Mouse (Mus musculus): Measurements from ENCODE around the gene Dmgdh. TPM values are rescaled to one million over a fixed set of nuclear protein-coding genes. Genes with fewer than 3 reads are reported as not detected.

Dmgdh gene
- not detected in 2 replicates for polyA plus RNA-seq (2012; ENCODE audit: insufficient read depth, low replicate concordance)

DNA sequence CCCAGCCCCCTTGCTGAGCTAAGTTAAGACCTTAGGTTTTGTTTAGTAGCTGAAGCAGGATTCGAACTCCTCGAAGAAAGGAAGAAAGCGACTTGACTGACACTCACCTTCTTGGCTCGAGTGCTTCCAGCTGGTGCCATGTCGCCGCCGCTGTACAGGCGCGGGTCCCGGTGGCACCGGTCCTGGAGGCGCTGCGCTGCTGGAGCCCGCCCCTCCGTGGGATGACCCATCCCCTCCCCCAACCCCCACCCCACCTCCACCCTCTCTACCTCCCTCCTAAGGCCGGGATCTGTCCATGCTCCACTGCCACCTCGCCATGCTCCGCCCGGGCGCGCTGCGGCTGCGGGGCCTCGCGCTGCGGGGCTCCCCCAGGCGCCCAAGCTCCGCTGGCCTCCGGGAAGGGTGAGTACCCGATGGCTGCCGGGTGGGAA is at the start of gene Dmgdh, which contains the start of gene Bhmt2:
TSS of gene Dmgdh (plus strand) at position 303 of the 431 bp plus-strand sequence.
TSS of gene Bhmt2 (minus strand) at position 172 of the 431 bp plus-strand sequence.
- Histone ChIP-seq H3K4me1 (no peaks in the 10 kb centered on the region), H3K4me3 (replicated peaks) (no peak within 1 kb of the TSS), H3K36me3 (replicated peaks; ENCODE audit: low read length) (no peaks in the 10 kb centered on the region), H3K9me3 (peaks cover 39% of the 10 kb centered on the region), H3K27me3 (replicated peaks) (peaks cover 20% of the 10 kb centered on the region)
- TF ChIP-seq GATA1 (IDR thresholded peaks at IDR 0.05; ENCODE audit: borderline replicate concordance, low read length): no peak
- no peak for TF ChIP-seq FLI1 (IDR thresholded peaks at IDR 0.05; ENCODE audit: low read length)

DNA sequence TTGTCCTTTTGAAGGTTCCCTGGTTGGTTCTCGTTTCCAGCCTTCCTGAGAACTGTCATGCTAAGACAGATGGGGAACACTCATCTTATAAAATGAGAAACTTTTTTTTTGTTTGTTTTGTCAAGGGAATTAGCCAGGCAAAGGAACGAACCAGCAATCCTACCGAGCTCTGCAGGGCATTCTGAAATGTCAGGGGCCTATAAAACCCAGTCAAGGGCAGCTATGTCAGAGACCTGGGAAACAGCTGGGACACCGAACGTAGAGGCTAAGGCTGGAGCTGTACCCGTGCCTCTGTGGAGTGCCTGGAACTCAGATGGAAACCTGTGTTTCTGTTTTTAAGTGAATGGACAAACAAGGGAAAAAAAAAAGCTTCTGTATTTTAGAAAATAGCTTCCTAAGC is 45.4 kb upstream of the Dmgdh start:
- Histone ChIP-seq H3K9me3 (no peaks in the 10 kb centered on the region; the same call in 1 of the 2 replicates), H3K4me3 (replicated peaks) (no peak overlapping the region), H3K4me1 (no peaks in the 10 kb centered on the region), H3K27me3 (replicated peaks) (peaks cover 6% of the 10 kb centered on the region), H3K36me3 (replicated peaks; ENCODE audit: low read length) (no peaks in the 10 kb centered on the region)
- TF ChIP-seq FLI1 (IDR thresholded peaks at IDR 0.05; ENCODE audit: low read length): no peak
- TF ChIP-seq GATA1 (IDR thresholded peaks at IDR 0.05; ENCODE audit: borderline replicate concordance, low read length): no peak

DNA sequence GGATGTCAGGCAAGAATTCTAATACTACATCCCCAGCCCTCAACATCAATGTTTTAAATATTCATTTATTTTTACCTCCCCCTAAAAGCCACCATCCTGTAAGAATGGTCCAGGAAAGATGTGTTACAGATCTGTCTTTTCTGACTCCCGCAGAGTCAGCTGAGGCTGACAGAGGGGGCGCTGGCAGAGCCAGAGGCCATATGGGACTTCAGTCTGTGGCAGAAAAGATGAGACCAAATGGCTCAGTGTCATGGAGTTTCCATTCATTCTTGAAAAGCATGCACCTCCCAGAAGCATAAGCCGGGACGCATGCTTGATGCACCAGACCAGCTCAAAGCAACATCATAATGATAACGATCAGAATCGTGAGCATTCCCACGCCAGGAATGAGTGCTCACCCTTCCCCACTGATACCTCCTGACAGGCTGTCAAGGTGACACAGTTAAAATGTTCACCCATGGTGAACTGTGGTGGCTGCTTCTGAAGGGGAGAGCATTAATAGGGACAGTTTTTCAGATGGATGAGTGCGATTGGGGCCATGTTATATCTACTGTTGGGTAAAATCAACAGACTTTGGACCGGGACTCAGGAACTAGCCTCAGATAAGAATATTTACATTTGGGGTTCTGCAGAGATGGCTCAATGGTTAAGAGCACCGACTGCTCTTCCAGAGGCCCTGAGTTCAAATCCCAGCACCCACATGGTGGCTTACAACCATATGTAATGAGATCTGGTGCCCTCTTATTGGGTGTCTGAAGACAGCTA is 43.1 kb upstream of the Dmgdh start:
- Histone ChIP-seq H3K9me3 (no peaks in the 10 kb centered on the region; the same call in 1 of the 2 replicates), H3K36me3 (replicated peaks; ENCODE audit: low read length) (no peaks in the 10 kb centered on the region), H3K4me3 (replicated peaks) (no peak overlapping the region), H3K27me3 (replicated peaks) (peaks cover 4% of the 10 kb centered on the region), H3K4me1 (no peaks in the 10 kb centered on the region)
- TF ChIP-seq GATA1 (IDR thresholded peaks at IDR 0.05; ENCODE audit: borderline replicate concordance, low read length): no peak
- TF ChIP-seq FLI1 (IDR thresholded peaks at IDR 0.05; ENCODE audit: low read length): no peak

DNA sequence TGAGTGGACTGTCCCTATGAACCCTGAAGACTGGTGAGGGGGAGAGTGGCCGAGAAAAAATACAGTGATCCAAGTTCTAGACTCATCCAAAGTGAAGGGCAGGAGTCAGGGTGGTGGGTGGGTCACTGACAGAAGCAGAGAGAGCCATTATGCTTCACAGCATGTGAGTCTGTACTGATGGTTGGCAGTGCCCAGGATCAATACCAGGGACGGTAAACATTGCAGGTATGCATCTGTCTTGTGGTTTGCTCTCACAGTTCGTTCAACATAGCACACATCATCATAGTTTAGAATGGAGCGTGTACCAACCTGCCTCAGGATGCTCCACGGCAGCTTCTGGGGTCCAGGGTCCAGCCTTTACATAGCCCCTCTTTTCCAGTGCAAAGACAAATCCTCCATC is 41.3 kb upstream of the Dmgdh start:
- Histone ChIP-seq H3K4me1 (no peaks in the 10 kb centered on the region), H3K36me3 (replicated peaks; ENCODE audit: low read length) (no peaks in the 10 kb centered on the region), H3K4me3 (replicated peaks) (no peak overlapping the region), H3K27me3 (replicated peaks) (no peaks in the 10 kb centered on the region), H3K9me3 (no peaks in the 10 kb centered on the region)
- TF ChIP-seq GATA1 (IDR thresholded peaks at IDR 0.05; ENCODE audit: borderline replicate concordance, low read length): no peak

DNA sequence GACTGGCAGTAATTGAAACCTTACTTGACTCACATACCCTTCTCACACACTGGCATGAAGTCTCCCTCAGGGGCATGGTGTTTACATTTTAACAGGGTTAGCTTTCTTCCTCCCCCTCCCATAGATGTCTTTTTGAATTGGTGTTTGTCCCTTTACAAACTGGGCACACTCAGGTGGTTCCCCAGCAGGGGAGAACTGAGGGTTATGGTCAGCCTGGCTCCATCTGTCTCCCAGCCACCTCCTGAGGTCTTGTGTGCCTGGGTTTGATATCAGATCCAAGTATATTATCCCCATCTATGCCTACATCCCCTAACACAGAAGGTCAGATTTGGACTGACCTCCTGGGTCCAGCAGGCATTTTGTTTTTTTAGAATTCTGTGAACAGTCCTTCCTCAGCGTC is 37.7 kb upstream of the Dmgdh start:
- Histone ChIP-seq H3K4me3 (replicated peaks) (no peak overlapping the region), H3K36me3 (replicated peaks; ENCODE audit: low read length) (no peaks in the 10 kb centered on the region), H3K4me1 (no peaks in the 10 kb centered on the region), H3K9me3 (no peaks in the 10 kb centered on the region), H3K27me3 (replicated peaks) (no peaks in the 10 kb centered on the region)
- no peak for TF ChIP-seq GATA1 (IDR thresholded peaks at IDR 0.05; ENCODE audit: borderline replicate concordance, low read length)
- no peak for TF ChIP-seq FLI1 (IDR thresholded peaks at IDR 0.05; ENCODE audit: low read length)

DNA sequence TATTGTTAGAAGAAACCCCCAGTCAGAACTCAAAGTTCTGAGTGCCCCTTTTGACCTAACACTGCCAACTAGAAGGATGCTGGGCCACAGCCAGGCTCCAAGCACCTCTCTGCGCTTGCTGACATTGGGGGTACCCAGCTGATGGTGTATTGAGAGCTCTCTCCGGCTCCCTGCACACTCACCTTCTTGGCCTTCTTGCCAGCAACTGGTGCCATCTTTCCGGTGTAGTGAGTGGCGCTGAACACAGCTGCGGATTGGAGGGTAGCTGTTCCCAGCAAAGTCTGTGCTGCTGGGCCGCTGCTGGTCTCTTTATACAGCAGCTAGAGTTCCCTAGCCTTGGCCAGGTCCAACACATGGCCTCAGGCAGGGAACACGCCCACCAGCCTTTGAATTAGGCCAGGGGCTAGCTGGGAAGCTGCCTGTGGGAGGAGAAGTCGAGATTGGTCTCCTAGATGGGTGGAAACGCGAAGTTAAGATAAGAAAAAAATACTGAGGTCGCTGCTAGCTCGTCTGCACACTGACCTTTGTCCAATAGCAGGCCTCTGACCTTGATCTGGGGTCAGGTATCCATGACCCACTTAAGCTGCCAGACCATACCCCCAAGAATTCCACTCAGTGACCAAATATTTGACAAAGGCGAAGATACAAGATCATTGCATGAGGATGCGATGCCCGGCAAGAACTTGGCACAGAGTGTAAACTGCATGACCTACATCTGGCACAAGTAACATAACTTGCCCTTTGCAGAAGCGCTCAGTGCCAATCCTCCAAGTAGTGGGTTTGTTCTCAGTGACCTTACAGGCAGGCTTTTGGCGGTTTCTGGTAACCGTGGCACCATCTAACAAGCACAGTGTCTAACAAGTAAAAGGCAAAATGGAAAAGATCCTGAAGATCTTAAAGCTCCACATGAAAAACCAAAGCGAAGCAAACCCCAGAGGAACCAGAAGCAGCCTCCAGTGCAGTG is 36.7 kb upstream of the Dmgdh start, which contains the start of gene Bhmt:
TSS of gene Bhmt (minus strand) at position 680 of the 964 bp plus-strand sequence.
- TF ChIP-seq GATA1 (IDR thresholded peaks at IDR 0.05; ENCODE audit: borderline replicate concordance, low read length) (no peak), FLI1 (IDR thresholded peaks at IDR 0.05; ENCODE audit: low read length) (no peak)
- H3K9me3 ChIP-seq: no peaks in the 10 kb centered on the region
- H3K4me1 ChIP-seq: no peaks in the 10 kb centered on the region
- no peak within 1 kb of the TSS for H3K4me3 ChIP-seq (replicated peaks)
- H3K27me3 ChIP-seq (replicated peaks): no peaks in the 10 kb centered on the region
- no peaks in the 10 kb centered on the region for H3K36me3 ChIP-seq (replicated peaks; ENCODE audit: low read length)

DNA sequence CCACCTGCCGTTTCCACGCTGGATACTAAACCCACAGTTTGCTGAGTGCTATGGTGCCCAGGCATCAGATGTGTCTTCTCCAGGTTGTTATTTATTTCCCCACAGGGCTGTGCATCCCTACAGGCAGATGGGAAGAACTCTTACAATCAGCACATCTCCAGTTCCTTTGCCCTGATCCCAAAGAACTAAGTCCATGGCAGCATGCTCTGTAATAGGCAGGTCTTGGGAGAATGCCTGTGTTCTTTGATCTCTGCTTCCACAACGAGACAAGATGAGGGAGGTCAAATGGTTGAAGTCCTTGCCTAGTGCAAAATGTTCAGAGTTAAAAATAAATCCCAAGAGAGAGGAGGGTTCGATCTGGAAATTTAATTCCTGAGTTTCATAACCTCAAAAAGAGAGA is 34.6 kb upstream of the Dmgdh start:
- no peaks in the 10 kb centered on the region for H3K36me3 ChIP-seq (replicated peaks; ENCODE audit: low read length)
- H3K4me1 ChIP-seq: no peaks in the 10 kb centered on the region
- no peaks in the 10 kb centered on the region for H3K9me3 ChIP-seq
- TF ChIP-seq FLI1 (IDR thresholded peaks at IDR 0.05; ENCODE audit: low read length): no peak
- no peak for TF ChIP-seq GATA1 (IDR thresholded peaks at IDR 0.05; ENCODE audit: borderline replicate concordance, low read length)
- no peaks in the 10 kb centered on the region for H3K27me3 ChIP-seq (replicated peaks)
- no peak overlapping the region for H3K4me3 ChIP-seq (replicated peaks)

DNA sequence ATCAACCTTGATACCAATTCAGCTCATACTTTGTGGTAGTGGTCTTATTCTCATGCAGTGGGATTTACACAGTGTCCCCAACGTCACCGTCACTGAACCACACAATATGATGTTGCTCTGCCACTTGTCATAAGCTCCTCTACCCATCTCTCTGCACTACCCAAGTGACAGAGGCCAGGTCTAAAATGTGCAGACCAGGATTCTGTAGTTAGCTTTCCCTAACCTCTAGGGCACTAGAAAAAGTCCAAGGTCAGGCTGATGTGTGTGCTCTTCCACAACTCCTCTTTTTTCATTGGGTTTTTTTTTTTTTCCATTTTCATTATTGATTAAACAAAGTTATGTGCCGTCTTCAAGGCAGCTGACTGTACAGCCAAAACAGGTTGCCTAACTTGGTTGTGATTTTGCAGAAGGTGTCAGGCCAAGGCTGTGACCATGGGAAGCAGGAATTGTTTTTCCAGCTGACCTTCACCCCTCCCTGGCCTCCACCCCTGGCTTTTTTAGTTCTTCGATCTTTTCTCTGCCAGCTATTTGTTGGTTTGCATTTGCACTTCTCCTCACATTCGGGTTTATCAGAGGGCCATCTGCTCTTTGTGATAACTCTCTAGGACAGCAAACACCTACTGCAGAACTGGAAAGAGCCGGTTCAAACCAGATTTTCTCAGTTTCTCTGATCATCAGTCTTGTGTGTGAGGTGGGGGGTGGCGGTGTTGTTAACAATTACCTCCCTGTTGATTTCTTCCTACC is 25.7 kb upstream of the Dmgdh start:
- H3K9me3 ChIP-seq: 0 out of 2 replicates have a peak, but pooled peaks cover 3% of the 10 kb centered on the region

DNA sequence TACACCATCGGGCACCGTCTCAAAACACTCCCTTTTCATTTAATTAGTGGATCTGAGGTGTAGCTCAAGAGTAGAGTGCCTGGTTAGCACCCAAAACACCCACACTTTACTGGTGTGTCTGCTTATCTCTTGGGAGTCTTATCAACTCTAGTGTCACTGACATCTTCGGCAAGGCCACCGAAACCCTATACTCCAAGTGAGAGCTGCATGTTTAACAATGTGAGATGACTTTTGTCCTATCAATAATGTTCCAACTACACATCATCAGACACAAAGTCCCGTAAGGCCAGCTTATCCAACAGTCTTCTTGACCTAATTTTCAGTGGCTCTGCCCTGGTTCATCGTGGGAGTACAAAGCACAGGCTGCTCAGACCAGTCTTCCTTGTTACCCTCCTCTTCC is 20.9 kb upstream of the Dmgdh start:
- Histone ChIP-seq H3K9me3 (peaks cover 11% of the 10 kb centered on the region), H3K36me3 (replicated peaks; ENCODE audit: low read length) (no peaks in the 10 kb centered on the region), H3K4me1 (no peaks in the 10 kb centered on the region), H3K4me3 (replicated peaks) (no peak overlapping the region), H3K27me3 (replicated peaks) (no peaks in the 10 kb centered on the region)
- TF ChIP-seq FLI1 (IDR thresholded peaks at IDR 0.05; ENCODE audit: low read length): no peak
- no peak for TF ChIP-seq GATA1 (IDR thresholded peaks at IDR 0.05; ENCODE audit: borderline replicate concordance, low read length)

More for the DNA sequence above, 25.7 kb upstream of the Dmgdh start:
- Histone ChIP-seq H3K27me3 (replicated peaks) (no peaks in the 10 kb centered on the region), H3K4me1 (no peaks in the 10 kb centered on the region), H3K36me3 (replicated peaks; ENCODE audit: low read length) (no peaks in the 10 kb centered on the region), H3K4me3 (replicated peaks) (no peak overlapping the region)
- TF ChIP-seq FLI1 (IDR thresholded peaks at IDR 0.05; ENCODE audit: low read length) (no peak), GATA1 (IDR thresholded peaks at IDR 0.05; ENCODE audit: borderline replicate concordance, low read length) (no peak)
